Mouse (Mus musculus): ENCODE results near the gene Ift80.
"Not testable (repeated sequence)": the region's sequence is repeated elsewhere in the genome, so short reads cannot be mapped to it uniquely, and the experiment has no call there.

Gene Ift80

GRCm38 (mm10) chr3:69004437-69005337 lies at the start of gene Ift80, which contains the start of gene Smc4:
Gene Ift80 (minus strand): TSS chr3:69004570.
Gene Smc4 (plus strand): TSS chr3:69004738.
- peak; percentile 94 to 96 for DNase-seq (ENCODE audit: low spot score in 2 of 2)

- no peak for DNase-seq (ENCODE audit: low spot score in 2 of 2)
Observed at GRCm38 (mm10) chr3:69051894-69052293, 47.5 kb upstream of the Ift80 start.

- DNase-seq (ENCODE audit: low spot score in 2 of 2): no peak
Observed at GRCm38 (mm10) chr3:69049011-69049410, 44.6 kb upstream of the Ift80 start.

GRCm38 (mm10) chr3:69047684-69048083 lies 43.3 kb upstream of the Ift80 start:
- DNase-seq (ENCODE audit: low spot score in 2 of 2): no peak

GRCm38 (mm10) chr3:69046509-69046908 lies 42.1 kb upstream of the Ift80 start:
- DNase-seq (ENCODE audit: low spot score in 2 of 2): no peak

GRCm38 (mm10) chr3:69045750-69046149 lies 41.4 kb upstream of the Ift80 start:
- no peak for DNase-seq (ENCODE audit: low spot score in 2 of 2)

- no peak for DNase-seq (ENCODE audit: low spot score in 2 of 2)
Observed at GRCm38 (mm10) chr3:69045400-69045703, 41.0 kb upstream of the Ift80 start.

GRCm38 (mm10) chr3:69044645-69045399 lies 40.5 kb upstream of the Ift80 start, which contains the start of gene Trim59:
Gene Trim59 (minus strand): TSS chr3:69044755.
- peak; percentile 88 for DNase-seq (ENCODE audit: low spot score in 2 of 2)

GRCm38 (mm10) chr3:69044167-69044591 lies 39.8 kb upstream of the Ift80 start:
- DNase-seq (ENCODE audit: low spot score in 2 of 2): peak in 1 of 2 experiments; percentile 12

- no peak for DNase-seq (ENCODE audit: low spot score in 2 of 2)
Observed at GRCm38 (mm10) chr3:69041298-69041697, 36.9 kb upstream of the Ift80 start.

GRCm38 (mm10) chr3:69040105-69040504 lies 35.7 kb upstream of the Ift80 start:
- no peak for DNase-seq (ENCODE audit: low spot score in 2 of 2)

- DNase-seq (ENCODE audit: low spot score in 2 of 2): no peak
Observed at GRCm38 (mm10) chr3:69026133-69026783, 21.9 kb upstream of the Ift80 start.

- no peak for DNase-seq (ENCODE audit: low spot score in 2 of 2)
Observed at GRCm38 (mm10) chr3:69020764-69021163, 16.4 kb upstream of the Ift80 start.

GRCm38 (mm10) chr3:69020285-69020684 lies 15.9 kb upstream of the Ift80 start:
- DNase-seq (ENCODE audit: low spot score in 2 of 2): no peak

- not testable (repeated sequence) for DNase-seq (ENCODE audit: low spot score in 2 of 2)
Observed at GRCm38 (mm10) chr3:69018635-69019034, 14.3 kb upstream of the Ift80 start.

GRCm38 (mm10) chr3:69017181-69017580 lies 12.8 kb upstream of the Ift80 start:
- no peak for DNase-seq (ENCODE audit: low spot score in 2 of 2)

- DNase-seq (ENCODE audit: low spot score in 2 of 2): no peak
Observed at GRCm38 (mm10) chr3:69008873-69009272, 4.5 kb upstream of the Ift80 start.

- no peak for DNase-seq (ENCODE audit: low spot score in 2 of 2)
Observed at GRCm38 (mm10) chr3:69006246-69006760, 1.9 kb upstream of the Ift80 start.

GRCm38 (mm10) chr3:69005338-69006245 lies 1.2 kb upstream of the Ift80 start:
- peak; percentile 40 to 55 for DNase-seq (ENCODE audit: low spot score in 2 of 2)

- no peak for DNase-seq (ENCODE audit: low spot score in 2 of 2)
Observed at GRCm38 (mm10) chr3:69004055-69004436, 324 bp downstream of the Ift80 start.

GRCm38 (mm10) chr3:69002781-69003180 lies 1.6 kb downstream of the Ift80 start:
- no peak for DNase-seq (ENCODE audit: low spot score in 2 of 2)
